Mouse (Mus musculus) myocyte (in vitro differentiated cells): ENCODE results near the gene Las1l. TPM values are rescaled to one million over a fixed set of nuclear protein-coding genes. Genes with fewer than 3 reads are reported as not detected.

Experiments used
- H3K27me3 ChIP-seq: one replicate; pipeline ENCODE4 v1.6.1; 2011; ENCODE audit not compliant: control insufficient read depth, insufficient read depth, insufficient read length
- H3K36me3 ChIP-seq: one replicate; pipeline ENCODE4 v1.6.1; 2011; ENCODE audit not compliant: control insufficient read depth, insufficient read depth
- H3K4me2 ChIP-seq: one replicate; pipeline ENCODE4 v1.6.1; 2011; ENCODE audit warnings: low read depth, control low read depth
- H3K4me3 ChIP-seq: one replicate; pipeline ENCODE4 v1.5.1; 2011; ENCODE audit warnings: mild to moderate bottlenecking, control low read depth, moderate library complexity
- H3K79me2 ChIP-seq: one replicate; pipeline ENCODE4 v1.6.1; 2011; ENCODE audit not compliant: control insufficient read depth, insufficient read depth
- H3ac ChIP-seq: one replicate; pipeline ENCODE4 v1.6.1; 2011; ENCODE audit not compliant: control insufficient read depth, insufficient read length
- CEBPB ChIP-seq: IDR thresholded peaks from 2 replicates; pipeline ENCODE4 v1.6.1; 2011; ENCODE audit warnings: mild to moderate bottlenecking, moderate library complexity; ENCODE audit not compliant: poor library complexity, insufficient read depth, severe bottlenecking
- MAX ChIP-seq: IDR thresholded peaks from one replicate; pipeline ENCODE4 v1.6.1; 2011; ENCODE audit warnings: low read depth, mild to moderate bottlenecking, control low read depth
- MYOD1 ChIP-seq, 3 experiments: IDR thresholded peaks; one replicate each; pipeline ENCODE4 v1.6.1; 2011; ENCODE audit warnings: control low read depth in 2 of 3, low read depth in 2 of 3, mild to moderate bottlenecking in 2 of 3, moderate library complexity in 1 of 3; ENCODE audit not compliant: insufficient read length in 2 of 3, control insufficient read depth in 1 of 3
- MYOG ChIP-seq, 3 experiments: IDR thresholded peaks; one replicate each; pipeline ENCODE4 v1.6.1; 2011; ENCODE audit warnings: control low read depth in 2 of 3, low read depth in 2 of 3, mild to moderate bottlenecking in 2 of 3; ENCODE audit not compliant: insufficient read length in 2 of 3, control insufficient read depth in 1 of 3, insufficient read depth in 1 of 3
- POLR2A ChIP-seq: IDR thresholded peaks from one replicate; pipeline ENCODE4 v1.6.1; 2011; ENCODE audit warnings: low read depth, mild to moderate bottlenecking, control low read depth, moderate library complexity; ENCODE audit not compliant: insufficient read length
- POLR2AphosphoS2 ChIP-seq: IDR thresholded peaks from one replicate; pipeline ENCODE4 v1.6.1; 2011; ENCODE audit warnings: low read depth, control low read depth; ENCODE audit not compliant: insufficient read length
- REST ChIP-seq: IDR thresholded peaks from one replicate; pipeline ENCODE4 v1.6.1; 2011; ENCODE audit warnings: mild to moderate bottlenecking, control low read depth, moderate library complexity; ENCODE audit not compliant: insufficient read depth, insufficient read length
- SRF ChIP-seq: IDR thresholded peaks from one replicate; pipeline ENCODE4 v1.6.1; 2011; ENCODE audit warnings: low read depth; ENCODE audit not compliant: control insufficient read depth, insufficient read length
- TCF12 ChIP-seq: IDR thresholded peaks from one replicate; pipeline ENCODE4 v1.6.1; 2011; ENCODE audit warnings: mild to moderate bottlenecking, control low read depth; ENCODE audit not compliant: poor library complexity, insufficient read depth, severe bottlenecking
- TCF3 ChIP-seq: IDR thresholded peaks from one replicate; pipeline ENCODE4 v1.6.1; 2011; ENCODE audit warnings: low read depth, control low read depth; ENCODE audit not compliant: insufficient read length
- USF1 ChIP-seq: IDR thresholded peaks from one replicate; pipeline ENCODE4 v1.6.1; 2011; ENCODE audit warnings: low read depth, mild to moderate bottlenecking, control low read depth, moderate library complexity
- polyA plus RNA-seq: library from polyadenylated mRNA; unstranded; fragments of >200 nt; fragmentation: generic; extraction: Trizol; gene quantifications from one replicate; pipeline ENCODE4 v1.2.1, GENCODE M21; 2012; ENCODE audit warnings: missing spikeins

Gene Las1l
- polyA plus RNA-seq, 1 experiment, result 21.3 TPM

GRCm38 (mm10) chrX:95935481-95935880, 21.3 kb downstream of the Las1l start:
- no peaks in the 10 kb centered on the region for H3K79me2 ChIP-seq
- no peak overlapping the region for H3K4me2 ChIP-seq
- no peak for TF ChIP-seq CEBPB
- TF ChIP-seq MYOG (IDR thresholded peaks at IDR 0.05; ENCODE audit: control insufficient read depth in 1 of 3, insufficient read depth in 1 of 3, insufficient read length in 2 of 3, low read depth in 2 of 3), result no peak
- TF ChIP-seq POLR2A, result no peak
- no peak for TF ChIP-seq TCF3
- no peak for TF ChIP-seq SRF
- no peak for TF ChIP-seq POLR2AphosphoS2
- no peak for TF ChIP-seq MAX
- H3ac ChIP-seq, result no peak overlapping the region
- no peak overlapping the region for H3K4me3 ChIP-seq
- H3K27me3 ChIP-seq, result no peaks in the 10 kb centered on the region
- H3K36me3 ChIP-seq, result no peaks in the 10 kb centered on the region

- no peaks in the 10 kb centered on the region for H3K27me3 ChIP-seq
Measured at GRCm38 (mm10) chrX:95902716-95903115, 54.0 kb downstream of the Las1l start.

More at GRCm38 (mm10) chrX:95902716-95903115, 54.0 kb downstream of the Las1l start:
- Histone ChIP-seq H3K4me2 (no peak overlapping the region), H3ac (no peak overlapping the region), H3K79me2 (no peaks in the 10 kb centered on the region), H3K36me3 (no peaks in the 10 kb centered on the region), H3K4me3 (no peak overlapping the region)
- no peak for TF ChIP-seq REST
- no peak for TF ChIP-seq USF1
- no peak for TF ChIP-seq SRF
- TF ChIP-seq MAX, result no peak
- TF ChIP-seq TCF12, result no peak
- TF ChIP-seq MYOD1 (IDR thresholded peaks at IDR 0.05; ENCODE audit: control insufficient read depth in 1 of 3, insufficient read length in 2 of 3, low read depth in 2 of 3), result no peak
- TF ChIP-seq POLR2A, result no peak
- no peak for TF ChIP-seq POLR2AphosphoS2
- no peak for TF ChIP-seq TCF3

Other genes starting within 250 kb of the Las1l start
- 0.54 TPM for gene Zc3h12b, start 245.3 kb downstream of the Las1l start, polyA plus RNA-seq
- 254 TPM for gene Msn, start 139.1 kb upstream of the Las1l start, polyA plus RNA-seq